Mouse (Mus musculus): ENCODE measurements around the gene Rag1.

DNA sequence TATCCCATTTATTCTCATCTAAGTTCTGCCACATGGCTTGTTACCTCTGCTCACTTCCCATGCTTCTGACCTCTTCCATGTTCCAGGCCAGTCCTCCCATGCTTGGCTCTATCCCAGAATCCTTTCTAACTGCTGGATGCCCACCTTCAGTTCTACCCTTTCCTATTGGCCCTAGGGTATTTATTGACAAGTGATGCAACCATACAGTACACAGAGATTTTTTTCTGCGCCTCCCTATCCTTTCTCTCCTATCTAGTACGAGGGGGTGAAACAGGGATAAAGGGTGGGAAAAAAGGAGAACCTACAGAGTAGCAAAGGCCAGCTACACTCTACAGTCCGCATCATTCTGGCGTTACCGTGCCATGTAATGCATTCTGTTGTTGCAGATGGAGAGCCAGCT is 38.7 kb upstream of the Rag1 start:
- TF ChIP-seq CTCF (IDR thresholded peaks at IDR 0.05; ENCODE audit: control insufficient read depth, insufficient read depth, low read length) (no peak), POLR2A (IDR thresholded peaks at IDR 0.05; ENCODE audit: borderline replicate concordance, control insufficient read depth, low read depth, low read length) (no peak)
